Mouse (Mus musculus) lung, embryonic 14.5 days (tissue): ENCODE measurements around the gene Il27. TPM values are rescaled to one million over a fixed set of nuclear protein-coding genes. Genes with fewer than 3 reads are reported as not detected.

Experiments
- ATAC-seq: fragments of 200-750 bp; cut with Nextera tagmentation; 2 replicates; pipeline ENCODE4 v1.8.0; 2017; ENCODE audit warnings: mild to moderate bottlenecking, moderate TSS enrichment, moderate library complexity; ENCODE audit not compliant: insufficient read depth
- DNase-seq: peaks from one replicate; pipeline ENCODE4 v3.0.0-alpha.2; 2015
- H3K27ac ChIP-seq: fragments of 300-500 bp; sonication (generic); 2 replicates; pipeline ENCODE4 v1.5.1; 2014; ENCODE audit warnings: low read depth, mild to moderate bottlenecking, moderate library complexity
- H3K27me3 ChIP-seq: fragments of 300-500 bp; sonication (generic); 2 replicates; pipeline ENCODE4 v1.6.1; 2014; ENCODE audit warnings: low read length, control low read depth; ENCODE audit not compliant: insufficient read depth
- H3K36me3 ChIP-seq: fragments of 300-500 bp; sonication (generic); 2 replicates; pipeline ENCODE4 v1.6.1; 2014; ENCODE audit warnings: control low read depth; ENCODE audit not compliant: insufficient read depth
- H3K4me1 ChIP-seq: fragments of 300-500 bp; sonication (generic); 2 replicates; pipeline ENCODE4 v1.6.1; 2014; ENCODE audit warnings: antibody characterized with exemption, control low read depth; ENCODE audit not compliant: insufficient read depth
- H3K4me2 ChIP-seq: fragments of 300-500 bp; sonication (generic); 2 replicates; pipeline ENCODE4 v1.6.1; 2014; ENCODE audit warnings: mild to moderate bottlenecking
- H3K4me3 ChIP-seq: fragments of 300-500 bp; sonication (generic); 2 replicates; pipeline ENCODE4 v1.5.1; 2014; ENCODE audit warnings: low read depth, low read length
- H3K9ac ChIP-seq: fragments of 300-500 bp; sonication (generic); 2 replicates; pipeline ENCODE4 v1.6.1; 2014
- H3K9me3 ChIP-seq: fragments of 300-500 bp; sonication (generic); 2 replicates; pipeline ENCODE4 v1.6.1; 2016; ENCODE audit warnings: low read depth, low read length, control low read depth
- CTCF ChIP-seq: IDR thresholded peaks from 2 replicates; pipeline ENCODE4 v1.5.1; 2016; ENCODE audit warnings: antibody characterized with exemption, low read depth
- WGBS: fragments of 180-500 bp; shearing (Covaris S2); extraction: QIAGEN DNeasy Blood & Tissue Kit; methylation state at CpG from one replicate; pipeline ENCODE4 v1.1.7; 2014; 5-methylcytosine and 5-hydroxymethylcytosine counted together
- polyA plus RNA-seq: library from polyadenylated mRNA; unstranded; fragments of >200 nt; fragmentation: Nextera tagmentation; extraction: Ambion mirVana; gene quantifications from 2 replicates; pipeline ENCODE4 v1.2.1, GENCODE M21; 2014

Il27 gene
- polyA plus RNA-seq, 1 experiment from 2014 or later: not detected

- Histone ChIP-seq H3K36me3 (no peaks in the 10 kb centered on the region), H3K4me3 (no peak overlapping the region), H3K27ac (no peak overlapping the region), H3K27me3 (no peaks in the 10 kb centered on the region), H3K9me3 (no peaks in the 10 kb centered on the region), H3K4me1 (0 out of 2 replicates have a peak, but pooled peaks cover 6% of the 10 kb centered on the region), H3K9ac (no peak overlapping the region), H3K4me2 (no peak overlapping the region)
- no peak for ATAC-seq
- DNase-seq: peak; percentile 10
- TF ChIP-seq CTCF: no peak
- whole genome bisulfite sequencing: 62% methylated on average over 9 of the region's 9 CpGs
Measured at GRCm38 (mm10) chr7:126621452-126622359, 27.0 kb upstream of the Il27 start.

DNA sequence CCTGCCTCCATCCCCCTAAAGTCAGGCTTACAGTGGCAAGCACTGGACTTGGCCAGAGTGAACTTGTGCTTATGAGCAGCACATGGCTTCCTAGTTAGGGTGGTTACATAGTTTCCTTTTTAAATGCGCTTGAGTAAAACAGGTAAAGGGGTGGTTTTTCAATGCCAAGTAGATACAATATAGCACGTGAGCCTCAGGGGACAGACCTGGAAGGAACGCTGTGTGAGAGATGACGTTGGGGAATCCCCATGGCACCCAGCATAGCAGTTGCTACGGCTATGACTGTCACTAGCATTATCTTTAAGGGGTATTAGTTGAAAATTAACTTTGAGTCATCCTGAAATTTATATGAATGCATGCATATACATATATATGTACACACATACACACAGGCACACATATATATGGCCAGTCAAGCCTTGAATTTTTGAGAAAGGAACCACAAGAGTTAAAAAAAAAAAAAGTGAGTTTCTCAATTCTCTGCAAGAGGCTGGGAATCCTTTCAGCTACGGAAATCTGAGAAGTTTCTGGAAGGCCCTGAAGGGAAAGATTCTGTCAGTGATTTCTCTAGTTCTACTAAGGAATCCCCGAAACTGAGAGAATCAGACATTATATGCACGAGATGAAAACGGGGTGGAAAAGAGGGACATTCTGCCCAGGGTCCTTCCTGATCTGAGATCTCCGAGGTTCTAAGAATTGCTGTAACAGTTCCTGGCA, 25.0 kb upstream of the Il27 start:
- Histone ChIP-seq H3K27ac (no peak overlapping the region), H3K4me2 (no peak overlapping the region), H3K27me3 (no peaks in the 10 kb centered on the region), H3K4me3 (no peak overlapping the region), H3K36me3 (no peaks in the 10 kb centered on the region), H3K9ac (no peak overlapping the region), H3K9me3 (no peaks in the 10 kb centered on the region), H3K4me1 (0 out of 2 replicates have a peak, but pooled peaks cover 2% of the 10 kb centered on the region)
- DNase-seq: no peak
- no peak for TF ChIP-seq CTCF
- WGBS: 68% methylated on average over 10 of the region's 10 CpGs
- no peak for ATAC-seq

DNA sequence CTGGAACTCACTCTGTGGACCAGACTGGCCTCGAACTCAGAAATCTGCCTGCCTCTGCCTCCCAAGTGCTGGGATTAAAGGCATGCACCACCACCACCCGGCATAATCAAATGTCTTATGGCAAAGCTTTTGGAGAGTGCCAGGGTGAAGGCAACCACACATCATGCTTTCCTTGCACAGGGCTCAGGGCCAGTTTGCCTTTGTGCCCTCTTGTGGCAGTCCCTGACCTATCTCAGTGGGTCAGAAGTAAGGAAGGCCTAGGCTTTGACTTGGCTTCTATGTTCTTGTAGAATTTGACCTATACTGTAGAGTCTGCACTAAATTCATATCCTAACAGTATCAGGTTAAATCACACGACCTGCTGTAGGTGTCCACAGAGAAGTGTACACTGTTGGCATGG, 22.0 kb upstream of the Il27 start:
- WGBS: 59% methylated on average over 3 of the region's 3 CpGs
- Histone ChIP-seq H3K4me2 (no peak overlapping the region), H3K27ac (no peak overlapping the region), H3K4me3 (no peak overlapping the region), H3K36me3 (no peaks in the 10 kb centered on the region), H3K9ac (no peak overlapping the region), H3K27me3 (no peaks in the 10 kb centered on the region), H3K9me3 (no peaks in the 10 kb centered on the region), H3K4me1 (no peaks in the 10 kb centered on the region)
- ATAC-seq (no peak), DNase-seq (no peak)
- TF ChIP-seq CTCF: no peak

- no peak overlapping the region for H3K27ac ChIP-seq
- no peaks in the 10 kb centered on the region for H3K36me3 ChIP-seq
- no peak overlapping the region for H3K4me2 ChIP-seq
- no peaks in the 10 kb centered on the region for H3K27me3 ChIP-seq
- DNase-seq (no peak), ATAC-seq (no peak)
- WGBS: 67% methylated on average over 3 of the region's 3 CpGs
- no peak for TF ChIP-seq CTCF
- H3K9ac ChIP-seq: no peak overlapping the region
- H3K9me3 ChIP-seq: no peaks in the 10 kb centered on the region
- no peaks in the 10 kb centered on the region for H3K4me1 ChIP-seq
- no peak overlapping the region for H3K4me3 ChIP-seq
Measured at GRCm38 (mm10) chr7:126612736-126613135, 18.0 kb upstream of the Il27 start.

GRCm38 (mm10) chr7:126607796-126608195, 13.1 kb upstream of the Il27 start:
- ATAC-seq: no peak
- Histone ChIP-seq H3K4me2 (no peak overlapping the region), H3K4me1 (no peaks in the 10 kb centered on the region), H3K9ac (no peak overlapping the region), H3K9me3 (no peaks in the 10 kb centered on the region), H3K4me3 (no peak overlapping the region), H3K27ac (no peak overlapping the region), H3K27me3 (no peaks in the 10 kb centered on the region), H3K36me3 (no peaks in the 10 kb centered on the region)
- 79% methylated on average over 5 of the region's 5 CpGs for WGBS
- DNase-seq: no peak
- no peak for TF ChIP-seq CTCF

DNA sequence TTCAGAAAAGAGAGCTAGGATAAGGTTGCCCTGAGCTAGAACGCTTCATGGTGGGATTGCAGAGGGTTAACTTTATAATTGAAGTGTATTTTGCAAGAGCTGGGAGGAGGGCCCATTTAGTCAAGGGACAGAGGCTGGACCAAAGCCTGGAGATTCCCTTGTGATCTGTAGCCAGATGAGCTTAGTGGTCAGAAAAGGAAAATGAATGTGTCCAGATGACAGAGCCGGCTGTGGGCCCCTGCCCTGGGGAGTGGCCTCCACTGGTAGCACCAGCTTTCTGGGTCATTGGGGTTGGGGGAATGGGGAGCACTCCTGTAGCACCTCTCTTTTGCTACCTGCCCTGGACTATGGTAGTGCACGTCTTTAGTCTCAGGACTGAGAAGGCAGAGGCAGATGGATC, 12.3 kb upstream of the Il27 start:
- H3K9me3 ChIP-seq: no peaks in the 10 kb centered on the region
- H3K4me2 ChIP-seq: no peak overlapping the region
- TF ChIP-seq CTCF: no peak
- H3K4me1 ChIP-seq: no peaks in the 10 kb centered on the region
- no peaks in the 10 kb centered on the region for H3K36me3 ChIP-seq
- ATAC-seq: no peak
- H3K27ac ChIP-seq: no peak overlapping the region
- no peaks in the 10 kb centered on the region for H3K27me3 ChIP-seq
- no peak overlapping the region for H3K4me3 ChIP-seq
- peak; percentile 57 for DNase-seq
- no peak overlapping the region for H3K9ac ChIP-seq
- WGBS: 60% methylated on average over 3 of the region's 3 CpGs

DNA sequence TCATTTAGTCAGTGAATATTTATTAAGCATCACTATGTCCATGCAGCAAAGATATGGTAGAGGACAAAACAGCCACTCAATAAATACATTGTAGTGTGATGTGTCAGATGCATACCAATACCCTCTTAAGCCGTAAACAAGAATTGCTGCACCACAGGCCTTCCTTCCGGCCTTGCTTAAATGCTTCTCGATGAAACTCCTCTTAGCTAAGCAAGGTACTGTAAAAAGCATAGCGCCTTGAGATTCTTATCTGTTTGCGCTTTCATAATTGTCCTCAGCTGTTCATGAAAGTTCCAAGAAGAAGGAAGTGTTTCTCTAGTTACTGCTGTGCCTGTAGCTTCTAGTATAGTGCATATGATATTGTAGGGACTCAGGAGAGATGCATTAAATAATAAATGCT, 11.9 kb upstream of the Il27 start:
- no peak overlapping the region for H3K4me3 ChIP-seq
- H3K9ac ChIP-seq: no peak overlapping the region
- no peaks in the 10 kb centered on the region for H3K27me3 ChIP-seq
- no peak for TF ChIP-seq CTCF
- no peak overlapping the region for H3K27ac ChIP-seq
- H3K4me2 ChIP-seq: no peak overlapping the region
- WGBS: 71% methylated on average over 5 of the region's 5 CpGs
- ATAC-seq: no peak
- no peaks in the 10 kb centered on the region for H3K4me1 ChIP-seq
- DNase-seq: no peak
- no peaks in the 10 kb centered on the region for H3K9me3 ChIP-seq
- no peaks in the 10 kb centered on the region for H3K36me3 ChIP-seq
